Mouse (Mus musculus): ENCODE measurements around the gene Lrch3.

DNA sequence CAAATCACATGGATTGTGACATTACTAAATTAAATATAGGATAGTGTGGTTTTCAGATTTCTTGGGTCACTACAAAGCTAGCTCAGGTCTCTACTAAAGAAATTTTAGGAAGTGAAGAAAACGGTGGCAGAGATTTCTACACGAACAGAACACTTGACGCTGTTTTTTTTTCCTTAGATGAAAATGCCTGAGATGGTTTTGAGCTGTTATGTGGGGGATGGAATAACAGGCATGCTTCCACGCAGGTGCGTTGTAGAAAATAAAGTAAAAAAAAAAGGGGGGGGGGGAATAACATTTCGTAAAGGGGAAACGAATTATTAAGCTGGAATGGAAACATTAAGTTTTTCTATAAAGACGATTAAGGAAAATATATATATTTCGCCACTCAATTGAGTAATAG lies 37.1 kb upstream of the Lrch3 start:
- TF ChIP-seq POLR2A (IDR thresholded peaks at IDR 0.05; ENCODE audit: borderline replicate concordance, extremely low read depth, insufficient read depth, insufficient read length, poor library complexity, severe bottlenecking) (no peak), CTCF (IDR thresholded peaks at IDR 0.05; ENCODE audit: borderline replicate concordance, extremely low read depth, insufficient read depth, insufficient read length) (no peak)
